Mouse (Mus musculus) left cerebral cortex, adult 18-20 months (tissue): ENCODE measurements around the gene Erp27. TPM values are rescaled to one million over a fixed set of nuclear protein-coding genes. Genes with fewer than 3 reads are reported as not detected.
"Not testable (repeated sequence)": the region's sequence is repeated elsewhere in the genome, so short reads cannot be mapped to it uniquely, and the experiment has no call there.

Experiments
- DNase-seq, 2 experiments: peaks; one replicate each; pipeline ENCODE4 v3.0.0; 2021 to 2022; ENCODE audit warnings: low spot score in 2 of 2, mixed read lengths in 1 of 2
- long read RNA-seq, 2 experiments: library from polyadenylated mRNA; stranded (forward); transcript quantifications; one replicate each; pipeline ENCODE4 v2.0.0; 2021
- total RNA-seq, 2 experiments: library from RNA; stranded (reverse); gene quantifications; 2 replicates each; pipeline ENCODE4 v1.2.3; 2021

Erp27 gene
- not detected for total RNA-seq
- long read RNA-seq, experiment 1, result 0 reads
- long read RNA-seq, experiment 2, result 0 reads

- DNase-seq, result no peak
These were observed at the start of gene Erp27 for GRCm38 (mm10) chr6:136922080-136922479. Erp27 (minus strand) TSS chr6:136922180.

GRCm38 (mm10) chr6:136968877-136969276 is 46.9 kb upstream of the Erp27 start:
- DNase-seq, result not testable (repeated sequence)

- no peak for DNase-seq
These were observed 45.5 kb upstream of the Erp27 start for GRCm38 (mm10) chr6:136967466-136967865.

GRCm38 (mm10) chr6:136965912-136966311 is 43.9 kb upstream of the Erp27 start:
- peak; percentile 18 to 24 for DNase-seq

- no peak for DNase-seq
These were observed 42.9 kb upstream of the Erp27 start for GRCm38 (mm10) chr6:136964609-136965510.

- DNase-seq, result no peak
These were observed 41.0 kb upstream of the Erp27 start for GRCm38 (mm10) chr6:136962957-136963356.

GRCm38 (mm10) chr6:136959131-136959530 is 37.2 kb upstream of the Erp27 start:
- no peak for DNase-seq

GRCm38 (mm10) chr6:136957062-136957461 is 35.1 kb upstream of the Erp27 start:
- DNase-seq, result no peak

- DNase-seq, result no peak
These were observed 33.3 kb upstream of the Erp27 start for GRCm38 (mm10) chr6:136955240-136955639.

- no peak for DNase-seq
These were observed 32.7 kb upstream of the Erp27 start for GRCm38 (mm10) chr6:136954715-136955114.

GRCm38 (mm10) chr6:136954192-136954591 is 32.2 kb upstream of the Erp27 start:
- DNase-seq, result no peak

GRCm38 (mm10) chr6:136952930-136953329 is 30.9 kb upstream of the Erp27 start:
- no peak for DNase-seq

GRCm38 (mm10) chr6:136950171-136950570 is 28.2 kb upstream of the Erp27 start:
- no peak for DNase-seq

GRCm38 (mm10) chr6:136947716-136948115 is 25.7 kb upstream of the Erp27 start:
- DNase-seq, result no peak

GRCm38 (mm10) chr6:136946943-136947342 is 25.0 kb upstream of the Erp27 start:
- no peak for DNase-seq

- no peak for DNase-seq
These were observed 24.3 kb upstream of the Erp27 start for GRCm38 (mm10) chr6:136946241-136946640.

- DNase-seq, result no peak
These were observed 22.5 kb upstream of the Erp27 start for GRCm38 (mm10) chr6:136944511-136944910.

GRCm38 (mm10) chr6:136943392-136943791 is 21.4 kb upstream of the Erp27 start:
- no peak for DNase-seq

- no peak for DNase-seq
These were observed 20.3 kb upstream of the Erp27 start for GRCm38 (mm10) chr6:136942280-136942679.

GRCm38 (mm10) chr6:136941051-136942021 is 19.4 kb upstream of the Erp27 start, which contains the start of gene Arhgdib:
Arhgdib (minus strand) TSS chr6:136941899.
- peak in 1 of 2 experiments; percentile 9 for DNase-seq

- no peak for DNase-seq
These were observed 18.4 kb upstream of the Erp27 start for GRCm38 (mm10) chr6:136940188-136940960.
